Mouse (Mus musculus) myocyte (in vitro differentiated cells): ENCODE measurements around the gene 5330417H12Rik. TPM values are rescaled to one million over a fixed set of nuclear protein-coding genes. Genes with fewer than 3 reads are reported as not detected.

ENCODE experiments used
- H3K27me3 ChIP-seq: one replicate; pipeline ENCODE4 v1.6.1; 2011; ENCODE audit not compliant: control insufficient read depth, insufficient read depth, insufficient read length
- H3K36me3 ChIP-seq: one replicate; pipeline ENCODE4 v1.6.1; 2011; ENCODE audit not compliant: control insufficient read depth, insufficient read depth
- H3K4me2 ChIP-seq: one replicate; pipeline ENCODE4 v1.6.1; 2011; ENCODE audit warnings: low read depth, control low read depth
- H3K4me3 ChIP-seq: one replicate; pipeline ENCODE4 v1.5.1; 2011; ENCODE audit warnings: mild to moderate bottlenecking, control low read depth, moderate library complexity
- H3K79me2 ChIP-seq: one replicate; pipeline ENCODE4 v1.6.1; 2011; ENCODE audit not compliant: control insufficient read depth, insufficient read depth
- H3ac ChIP-seq: one replicate; pipeline ENCODE4 v1.6.1; 2011; ENCODE audit not compliant: control insufficient read depth, insufficient read length
- CEBPB ChIP-seq: IDR thresholded peaks from 2 replicates; pipeline ENCODE4 v1.6.1; 2011; ENCODE audit warnings: mild to moderate bottlenecking, moderate library complexity; ENCODE audit not compliant: poor library complexity, insufficient read depth, severe bottlenecking
- E2F4 ChIP-seq: IDR thresholded peaks from one replicate; pipeline ENCODE4 v1.6.1; 2011; ENCODE audit warnings: mild to moderate bottlenecking, control low read depth, moderate library complexity; ENCODE audit not compliant: insufficient read depth
- MAX ChIP-seq: IDR thresholded peaks from one replicate; pipeline ENCODE4 v1.6.1; 2011; ENCODE audit warnings: low read depth, mild to moderate bottlenecking, control low read depth
- MYOD1 ChIP-seq, 3 experiments: IDR thresholded peaks; one replicate each; pipeline ENCODE4 v1.6.1; 2011; ENCODE audit warnings: control low read depth in 2 of 3, low read depth in 2 of 3, mild to moderate bottlenecking in 2 of 3, moderate library complexity in 1 of 3; ENCODE audit not compliant: insufficient read length in 2 of 3, control insufficient read depth in 1 of 3
- MYOG ChIP-seq, 3 experiments: IDR thresholded peaks; one replicate each; pipeline ENCODE4 v1.6.1; 2011; ENCODE audit warnings: control low read depth in 2 of 3, low read depth in 2 of 3, mild to moderate bottlenecking in 2 of 3; ENCODE audit not compliant: insufficient read length in 2 of 3, control insufficient read depth in 1 of 3, insufficient read depth in 1 of 3
- POLR2A ChIP-seq: IDR thresholded peaks from one replicate; pipeline ENCODE4 v1.6.1; 2011; ENCODE audit warnings: low read depth, mild to moderate bottlenecking, control low read depth, moderate library complexity; ENCODE audit not compliant: insufficient read length
- POLR2AphosphoS2 ChIP-seq: IDR thresholded peaks from one replicate; pipeline ENCODE4 v1.6.1; 2011; ENCODE audit warnings: low read depth, control low read depth; ENCODE audit not compliant: insufficient read length
- REST ChIP-seq: IDR thresholded peaks from one replicate; pipeline ENCODE4 v1.6.1; 2011; ENCODE audit warnings: mild to moderate bottlenecking, control low read depth, moderate library complexity; ENCODE audit not compliant: insufficient read depth, insufficient read length
- SRF ChIP-seq: IDR thresholded peaks from one replicate; pipeline ENCODE4 v1.6.1; 2011; ENCODE audit warnings: low read depth; ENCODE audit not compliant: control insufficient read depth, insufficient read length
- TCF12 ChIP-seq: IDR thresholded peaks from one replicate; pipeline ENCODE4 v1.6.1; 2011; ENCODE audit warnings: mild to moderate bottlenecking, control low read depth; ENCODE audit not compliant: poor library complexity, insufficient read depth, severe bottlenecking
- TCF3 ChIP-seq: IDR thresholded peaks from one replicate; pipeline ENCODE4 v1.6.1; 2011; ENCODE audit warnings: low read depth, control low read depth; ENCODE audit not compliant: insufficient read length
- USF1 ChIP-seq: IDR thresholded peaks from one replicate; pipeline ENCODE4 v1.6.1; 2011; ENCODE audit warnings: low read depth, mild to moderate bottlenecking, control low read depth, moderate library complexity
- polyA plus RNA-seq: library from polyadenylated mRNA; unstranded; fragments of >200 nt; fragmentation: generic; extraction: Trizol; gene quantifications from one replicate; pipeline ENCODE4 v1.2.1, GENCODE M21; 2012; ENCODE audit warnings: missing spikeins

The 5330417H12Rik gene
- polyA plus RNA-seq, 1 experiment = not detected

GRCm38 (mm10) chr7:107637398-107637797, 12.4 kb upstream of the 5330417H12Rik start:
- H3K79me2 ChIP-seq = no peaks in the 10 kb centered on the region
- H3K27me3 ChIP-seq = no peaks in the 10 kb centered on the region
- TF ChIP-seq USF1 = no peak
- TF ChIP-seq TCF12 = no peak
- no peak for TF ChIP-seq MAX
- TF ChIP-seq CEBPB = no peak
- no peak for TF ChIP-seq SRF
- TF ChIP-seq REST = no peak
- TF ChIP-seq TCF3 = no peak
- TF ChIP-seq POLR2AphosphoS2 = no peak
- TF ChIP-seq MYOG (IDR thresholded peaks at IDR 0.05; ENCODE audit: control insufficient read depth in 1 of 3, insufficient read depth in 1 of 3, insufficient read length in 2 of 3, low read depth in 2 of 3) = no peak
- TF ChIP-seq POLR2A = no peak
- no peak for TF ChIP-seq E2F4
- TF ChIP-seq MYOD1 (IDR thresholded peaks at IDR 0.05; ENCODE audit: control insufficient read depth in 1 of 3, insufficient read length in 2 of 3, low read depth in 2 of 3) = no peak
- no peaks in the 10 kb centered on the region for H3K36me3 ChIP-seq
- H3K4me2 ChIP-seq = no peak overlapping the region
- no peak overlapping the region for H3K4me3 ChIP-seq
- no peak overlapping the region for H3ac ChIP-seq

GRCm38 (mm10) chr7:107633201-107633600, 8.2 kb upstream of the 5330417H12Rik start:
- Histone ChIP-seq H3K79me2 (no peaks in the 10 kb centered on the region), H3K4me2 (no peak overlapping the region), H3ac (no peak overlapping the region), H3K36me3 (no peaks in the 10 kb centered on the region), H3K27me3 (no peaks in the 10 kb centered on the region), H3K4me3 (no peak overlapping the region)
- no peak for TF ChIP-seq REST
- TF ChIP-seq MYOD1 (IDR thresholded peaks at IDR 0.05; ENCODE audit: control insufficient read depth in 1 of 3, insufficient read length in 2 of 3, low read depth in 2 of 3) = no peak
- TF ChIP-seq MAX = no peak

GRCm38 (mm10) chr7:107628383-107628782, 3.4 kb upstream of the 5330417H12Rik start:
- Histone ChIP-seq H3K36me3 (no peaks in the 10 kb centered on the region), H3K4me3 (no peak overlapping the region), H3ac (no peak overlapping the region), H3K4me2 (no peak overlapping the region), H3K79me2 (no peaks in the 10 kb centered on the region), H3K27me3 (no peaks in the 10 kb centered on the region)
- TF ChIP-seq SRF = no peak
- TF ChIP-seq CEBPB = no peak

DNA sequence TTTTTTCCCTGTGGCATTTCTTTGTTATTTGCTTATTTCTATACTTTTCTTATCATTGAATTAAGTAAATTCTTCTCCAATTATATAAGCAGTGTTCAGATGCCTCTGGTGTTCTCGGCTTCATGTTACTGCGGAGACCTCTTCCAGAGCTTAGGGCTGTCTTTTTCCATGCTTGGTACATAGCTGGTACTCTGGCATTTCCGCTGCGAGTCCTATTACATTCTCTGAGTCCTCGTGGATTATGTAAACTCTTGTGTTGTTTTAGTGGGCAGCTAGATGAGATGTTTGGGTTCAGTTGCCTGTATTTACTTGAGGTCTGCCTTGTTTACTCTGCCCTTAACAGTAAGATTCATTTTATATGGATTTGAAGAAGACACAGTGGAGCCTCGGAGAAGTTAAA, 820 bp upstream of the 5330417H12Rik start:
- Histone ChIP-seq H3K4me2 (no peak overlapping the region), H3K27me3 (no peaks in the 10 kb centered on the region), H3K79me2 (no peaks in the 10 kb centered on the region), H3K4me3 (no peak overlapping the region), H3K36me3 (no peaks in the 10 kb centered on the region), H3ac (no peak overlapping the region)
- TF ChIP-seq POLR2A (no peak), USF1 (no peak), TCF12 (no peak), POLR2AphosphoS2 (no peak), SRF (no peak), CEBPB (no peak), MYOG (IDR thresholded peaks at IDR 0.05; ENCODE audit: control insufficient read depth in 1 of 3, insufficient read depth in 1 of 3, insufficient read length in 2 of 3, low read depth in 2 of 3) (no peak), MAX (no peak), REST (no peak), TCF3 (no peak), MYOD1 (IDR thresholded peaks at IDR 0.05; ENCODE audit: control insufficient read depth in 1 of 3, insufficient read length in 2 of 3, low read depth in 2 of 3) (no peak), E2F4 (no peak)

GRCm38 (mm10) chr7:107624432-107624831, 529 bp downstream of the 5330417H12Rik start:
- Histone ChIP-seq H3K36me3 (no peaks in the 10 kb centered on the region), H3K4me2 (no peak overlapping the region), H3K27me3 (no peaks in the 10 kb centered on the region), H3K4me3 (no peak overlapping the region), H3ac (no peak overlapping the region), H3K79me2 (no peaks in the 10 kb centered on the region)
- TF ChIP-seq REST = no peak
- no peak for TF ChIP-seq TCF3
- TF ChIP-seq SRF = no peak
- TF ChIP-seq CEBPB = no peak
- TF ChIP-seq MYOD1 (IDR thresholded peaks at IDR 0.05; ENCODE audit: control insufficient read depth in 1 of 3, insufficient read length in 2 of 3, low read depth in 2 of 3) = no peak
- TF ChIP-seq E2F4 = no peak
- TF ChIP-seq USF1 = no peak
- TF ChIP-seq POLR2A = no peak
- no peak for TF ChIP-seq TCF12
- no peak for TF ChIP-seq MYOG (IDR thresholded peaks at IDR 0.05; ENCODE audit: control insufficient read depth in 1 of 3, insufficient read depth in 1 of 3, insufficient read length in 2 of 3, low read depth in 2 of 3)
- TF ChIP-seq MAX = no peak
- TF ChIP-seq POLR2AphosphoS2 = no peak
